Mouse (Mus musculus) testis, postnatal 10 days (tissue): ENCODE data around the gene Metrn.

Experiments used
- DNase-seq: peaks from one replicate; pipeline ENCODE4 v3.0.0; 2021; ENCODE audit warnings: low spot score

The Metrn gene

GRCm38 (mm10) chr17:25769331-25769730 is 27.6 kb downstream of the Metrn start:
- no peak for DNase-seq

GRCm38 (mm10) chr17:25765886-25766285 is 31.1 kb downstream of the Metrn start:
- DNase-seq = no peak

- no peak for DNase-seq
Measured at GRCm38 (mm10) chr17:25762591-25762990, 34.3 kb downstream of the Metrn start.

- no peak for DNase-seq
Measured at GRCm38 (mm10) chr17:25761561-25761970, 35.4 kb downstream of the Metrn start.

GRCm38 (mm10) chr17:25760148-25760547 is 36.8 kb downstream of the Metrn start:
- DNase-seq = no peak

- DNase-seq = no peak
Measured at GRCm38 (mm10) chr17:25757691-25758090, 39.2 kb downstream of the Metrn start.

- DNase-seq = no peak
Measured at GRCm38 (mm10) chr17:25756378-25757242, 40.3 kb downstream of the Metrn start.

GRCm38 (mm10) chr17:25755627-25756377 is 41.1 kb downstream of the Metrn start:
- no peak for DNase-seq

- no peak for DNase-seq
Measured at GRCm38 (mm10) chr17:25755086-25755485, 41.9 kb downstream of the Metrn start.

- DNase-seq = no peak
Measured at GRCm38 (mm10) chr17:25754241-25754640, 42.7 kb downstream of the Metrn start, which contains the start of gene Msln. Gene Msln (minus strand): TSS chr17:25754378.

GRCm38 (mm10) chr17:25751446-25751845 is 45.5 kb downstream of the Metrn start:
- DNase-seq = peak; percentile 92

GRCm38 (mm10) chr17:25749314-25749713 is 47.6 kb downstream of the Metrn start:
- no peak for DNase-seq

GRCm38 (mm10) chr17:25748238-25748637 is 48.7 kb downstream of the Metrn start:
- DNase-seq = no peak

- DNase-seq = no peak
Measured at GRCm38 (mm10) chr17:25744311-25744710, 52.6 kb downstream of the Metrn start.

GRCm38 (mm10) chr17:25743831-25744230 is 53.1 kb downstream of the Metrn start:
- peak; percentile 69 for DNase-seq
